Mouse (Mus musculus) NIH3T3 (cell line): ENCODE results near the gene Gigyf2.
A peak's percentile ranks its signal among the peaks of the same experiment; 100 is the strongest.

ENCODE experiments used
- DNase-seq: peaks from one replicate; pipeline ENCODE4 v3.0.0-alpha.2; 2012; ENCODE audit warnings: low read depth

The Gigyf2 gene

DNA sequence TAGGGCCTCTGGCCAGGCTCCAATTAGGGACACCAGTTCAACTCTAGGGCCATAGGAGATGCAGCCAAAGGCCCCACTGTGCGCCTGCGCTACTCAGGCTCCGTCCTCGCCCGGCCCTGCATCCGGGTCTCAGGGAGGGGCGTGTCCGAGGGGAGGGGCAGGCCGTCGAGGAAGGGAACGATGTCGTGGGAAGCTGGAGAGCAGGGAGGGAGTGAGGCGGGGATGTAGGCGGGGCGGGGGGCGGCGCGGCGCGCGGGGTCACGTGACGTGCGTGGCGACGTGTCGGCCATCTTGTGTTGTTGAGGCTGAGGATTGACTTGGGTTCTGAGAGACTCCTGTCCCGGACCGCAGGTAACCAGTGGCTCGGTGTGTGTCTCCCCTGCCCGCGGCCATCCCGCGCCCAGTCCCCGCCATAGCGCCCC is at the start of gene Gigyf2:
Gene Gigyf2, plus strand, starts transcription at position 257 of the 422 bp plus-strand sequence.
- DNase-seq: peak; percentile 99

DNA sequence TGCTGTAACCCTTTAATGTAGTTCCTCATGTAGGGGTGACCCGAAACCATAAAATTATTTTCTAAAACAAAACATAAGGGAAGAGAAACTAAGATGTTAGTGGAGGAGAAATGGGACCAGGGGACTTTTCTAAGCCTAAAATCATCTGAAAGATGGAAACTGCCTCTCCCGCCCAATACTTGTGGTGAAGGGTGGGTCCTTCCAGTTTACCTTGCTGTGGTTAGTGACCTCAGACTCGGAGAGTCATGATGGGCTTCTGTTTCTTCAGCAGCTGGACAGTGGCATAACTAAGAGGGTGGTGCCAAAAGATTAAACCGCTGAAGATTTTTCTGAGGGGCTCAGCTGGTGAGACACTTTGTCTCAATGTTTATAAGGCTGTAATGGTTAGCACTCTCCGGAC is 46.5 kb upstream of the Gigyf2 start:
- DNase-seq: no peak

DNA sequence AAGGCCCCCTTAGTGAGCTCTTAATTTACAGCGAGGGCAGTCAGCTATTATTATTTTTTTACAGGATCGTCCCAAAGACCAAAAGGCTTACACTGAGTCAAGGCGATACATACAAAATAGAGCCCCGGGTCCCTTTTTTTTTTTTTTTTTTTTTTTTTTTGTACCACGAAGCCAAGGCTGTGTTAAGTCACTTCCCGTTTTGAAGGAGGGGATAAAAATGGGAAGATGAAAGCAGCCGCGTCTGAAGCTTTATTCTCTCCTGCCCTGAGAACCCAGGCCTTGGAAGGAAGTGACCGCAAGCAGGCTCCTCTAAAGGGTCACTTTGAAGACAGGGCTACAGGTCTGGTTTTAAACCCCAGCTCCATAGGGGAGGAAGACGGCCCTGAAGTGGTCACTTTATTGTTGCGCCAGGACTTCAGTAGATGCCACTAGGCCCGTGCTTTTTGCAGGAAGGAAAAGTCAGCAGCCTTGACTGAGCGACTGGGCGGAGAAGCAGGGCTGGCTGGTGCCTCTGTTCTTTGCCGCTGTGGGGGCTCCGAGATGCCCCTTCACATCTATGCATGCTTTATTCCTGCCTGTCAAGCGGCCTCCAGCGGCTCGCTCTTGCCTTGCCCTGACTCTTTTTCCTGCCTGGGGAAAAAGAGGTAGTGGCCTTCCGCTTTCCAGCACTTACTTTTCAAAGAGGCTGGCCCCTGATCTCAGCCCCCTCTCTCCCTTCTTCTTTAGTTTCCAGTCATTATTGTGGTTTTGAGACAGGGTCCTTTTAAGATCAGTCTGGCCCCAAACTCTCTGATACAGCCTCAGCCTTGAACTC is 45.0 kb upstream of the Gigyf2 start:
- no peak for DNase-seq

DNA sequence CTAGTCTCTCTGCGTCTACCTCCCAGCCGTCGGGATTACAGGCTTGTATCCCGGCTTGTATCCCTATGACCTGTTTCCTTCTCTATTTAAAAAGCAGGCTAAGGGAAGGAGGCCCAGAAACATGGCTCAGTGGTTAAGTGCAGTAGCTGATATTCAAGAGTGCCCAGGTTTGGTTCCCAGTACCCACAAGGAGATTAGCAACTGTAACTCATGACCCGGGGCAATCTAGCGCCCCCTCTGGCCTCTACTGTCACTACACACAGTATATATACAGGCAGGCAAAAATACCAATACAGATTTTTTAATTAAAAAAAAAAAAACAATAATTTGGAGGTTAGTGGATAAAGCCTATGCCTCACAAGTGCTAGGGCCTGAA is 44.4 kb upstream of the Gigyf2 start:
- no peak for DNase-seq

DNA sequence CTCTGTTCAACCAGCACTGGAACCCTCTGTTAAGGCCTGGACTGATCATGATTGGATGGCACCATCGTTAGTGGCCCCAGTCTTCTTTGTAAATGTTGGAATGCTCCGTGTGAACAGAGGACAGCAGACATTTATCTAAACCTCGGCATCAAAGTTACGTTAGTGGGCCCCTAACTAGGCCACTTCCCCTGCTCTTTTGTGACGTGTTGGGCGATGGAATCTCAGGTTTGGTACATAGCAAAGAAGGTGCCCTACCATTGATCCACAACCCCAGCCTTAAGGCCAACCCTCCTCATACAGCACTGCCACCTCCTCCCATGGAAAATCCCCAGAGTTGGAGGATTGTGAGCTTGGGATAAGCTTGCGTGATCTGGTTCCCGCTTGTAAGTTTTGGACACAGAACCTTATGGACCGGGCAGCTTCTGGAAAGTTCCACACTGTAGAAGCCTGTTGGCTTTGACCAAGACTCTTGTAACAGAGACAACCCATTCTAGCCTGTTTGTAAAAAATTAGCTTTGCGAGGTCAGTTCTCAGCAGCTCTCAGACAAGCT is 43.3 kb upstream of the Gigyf2 start:
- DNase-seq: no peak

DNA sequence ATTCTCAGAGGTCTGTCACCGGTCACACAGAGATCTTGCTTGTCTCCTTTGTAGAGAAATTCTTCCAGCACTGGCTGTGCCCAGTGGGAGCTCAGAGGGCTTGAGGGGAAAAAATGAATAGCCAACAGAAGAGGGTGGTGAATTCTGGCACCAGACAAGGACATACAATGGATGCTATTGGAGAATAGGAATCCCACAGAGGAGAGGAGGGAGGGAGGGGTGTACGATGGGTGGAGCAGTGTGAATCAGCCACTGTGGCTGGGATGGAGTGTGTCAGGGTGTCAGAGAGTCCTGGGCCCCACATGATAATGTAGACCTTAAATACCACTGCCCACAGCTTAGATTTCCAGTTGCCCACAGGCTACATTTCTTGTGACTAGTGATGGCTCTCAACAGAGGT is 39.7 kb upstream of the Gigyf2 start:
- no peak for DNase-seq

DNA sequence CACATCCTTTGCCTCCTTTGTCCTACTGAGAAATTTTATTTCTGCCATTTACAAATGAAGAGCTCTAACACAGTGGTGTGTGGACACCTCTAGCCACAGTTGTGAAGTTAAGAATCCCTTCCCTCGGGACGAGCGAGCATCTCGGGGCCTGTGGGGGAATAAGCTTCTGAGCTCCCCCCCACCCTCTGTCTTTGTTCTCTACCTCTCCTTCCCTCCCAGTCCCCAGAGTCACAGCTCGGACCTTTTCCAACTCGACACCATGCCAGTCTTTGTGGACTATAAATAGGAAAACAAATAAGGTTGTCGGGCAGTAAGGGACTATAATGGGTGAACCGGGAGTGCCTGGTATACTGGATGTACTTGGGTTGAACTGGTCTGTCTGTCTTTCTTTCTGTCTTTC is 35.4 kb upstream of the Gigyf2 start:
- DNase-seq: no peak

DNA sequence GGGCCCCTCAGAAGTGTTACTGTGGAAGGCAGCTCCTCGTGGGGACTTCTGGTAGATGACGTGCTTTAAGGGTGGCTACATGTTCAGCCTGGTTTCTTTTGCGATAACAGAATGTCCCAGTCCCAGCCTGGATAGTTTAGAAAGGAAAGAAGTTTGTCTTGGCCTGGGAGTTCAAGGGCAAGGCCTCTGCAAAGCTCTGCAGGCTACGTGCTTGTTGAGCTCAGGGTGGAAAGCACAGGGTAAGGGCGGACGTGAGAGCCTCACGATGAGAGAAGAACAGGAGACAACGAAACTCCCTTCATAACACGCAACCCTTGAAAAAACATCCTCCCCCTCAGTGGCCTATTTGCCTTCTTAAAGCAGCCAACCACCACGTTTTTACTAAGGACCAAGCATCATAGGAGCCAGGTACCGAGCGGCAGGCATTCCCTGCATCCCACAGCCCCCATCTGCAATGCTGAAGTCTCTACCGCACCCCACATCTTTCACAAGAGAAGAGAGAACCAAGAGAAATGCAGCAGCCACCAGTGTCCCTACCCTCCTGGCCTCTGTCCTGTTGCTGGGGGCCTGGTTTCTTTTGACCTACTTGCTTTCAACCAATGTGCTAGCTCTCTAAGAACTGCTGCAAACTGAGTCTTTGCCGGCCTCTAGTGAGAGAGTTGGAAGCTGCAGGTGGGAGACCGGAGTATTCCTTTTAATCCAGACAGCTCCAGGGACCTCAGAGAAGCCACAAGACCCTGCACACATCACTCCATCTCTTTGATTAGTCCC is 34.2 kb upstream of the Gigyf2 start:
- DNase-seq: peak; percentile 63

DNA sequence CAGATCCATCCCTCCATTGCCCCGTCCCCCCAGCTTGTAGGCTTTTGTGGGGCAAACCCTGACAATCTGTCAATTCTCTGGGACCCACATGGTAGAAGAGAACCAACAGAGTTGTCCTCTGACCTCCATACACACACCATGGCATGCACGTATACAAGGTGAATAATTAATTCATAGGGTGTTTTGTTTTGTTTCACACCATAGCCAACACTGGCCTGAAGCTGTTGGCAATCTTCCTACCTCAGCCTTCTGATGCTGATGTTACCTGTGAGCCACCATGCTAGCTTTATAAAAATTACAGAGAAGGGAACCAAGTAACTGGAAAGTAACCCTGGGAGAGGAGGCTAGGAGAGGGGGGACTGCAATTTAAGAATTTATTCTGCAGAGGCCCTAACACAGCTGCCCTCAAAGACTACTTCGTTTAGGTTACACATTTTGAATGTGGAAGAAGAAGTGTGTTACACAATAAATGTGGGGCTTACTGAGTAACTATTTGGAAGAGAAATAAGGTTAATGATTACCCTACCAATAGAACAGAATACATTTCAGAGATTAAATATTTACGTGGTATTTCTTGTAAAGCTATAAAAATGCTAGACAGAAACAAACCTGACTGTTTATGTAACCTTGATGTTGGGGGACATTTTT is 32.6 kb upstream of the Gigyf2 start:
- DNase-seq: no peak

DNA sequence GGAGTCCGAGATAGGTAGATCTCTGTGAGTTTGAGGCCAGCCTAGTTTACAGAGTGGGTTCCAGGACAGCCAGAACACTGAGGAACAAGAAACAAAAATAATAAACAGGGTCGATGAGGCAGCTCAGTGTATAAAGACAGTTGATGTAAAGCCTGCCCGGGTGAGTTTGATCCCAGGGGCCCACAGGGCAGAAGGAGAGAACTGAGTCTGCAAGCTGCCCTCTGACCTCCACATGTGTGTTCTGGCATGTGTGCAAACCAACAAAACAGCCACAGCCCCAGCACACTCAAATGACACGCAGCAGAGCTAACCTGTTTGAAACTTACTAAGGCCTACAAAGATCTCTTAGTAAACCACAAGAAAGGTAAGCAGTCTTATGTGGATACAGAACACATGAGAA is 31.8 kb upstream of the Gigyf2 start:
- no peak for DNase-seq

DNA sequence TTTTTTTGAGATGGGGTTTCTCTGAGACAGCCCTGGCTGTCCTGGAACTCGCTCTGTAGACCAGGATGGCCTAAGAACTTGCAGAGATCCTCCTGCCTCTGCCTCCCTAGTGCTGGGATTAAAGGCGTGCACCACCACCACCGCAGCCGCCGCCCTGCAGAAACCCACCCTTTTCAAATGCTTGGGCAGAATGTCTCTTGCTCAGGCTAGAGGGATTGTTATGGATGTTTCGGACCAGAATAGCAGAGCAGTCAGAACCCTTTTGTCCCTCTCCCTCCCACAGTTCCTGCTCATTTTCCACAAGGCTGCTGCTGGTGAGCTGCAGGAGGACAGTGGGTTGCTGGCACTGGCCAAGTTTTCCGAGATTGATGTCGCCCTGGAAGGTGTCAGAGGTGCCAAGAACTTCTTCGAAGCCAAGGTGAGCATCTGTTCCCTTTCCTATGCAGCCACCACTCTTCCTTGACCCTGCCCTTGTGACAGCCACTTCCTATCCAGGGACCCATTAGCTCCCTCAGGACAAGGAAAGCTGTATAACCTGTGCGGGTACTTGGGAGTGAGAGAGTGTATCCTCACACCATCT is 29.4 kb upstream of the Gigyf2 start:
- DNase-seq: no peak

DNA sequence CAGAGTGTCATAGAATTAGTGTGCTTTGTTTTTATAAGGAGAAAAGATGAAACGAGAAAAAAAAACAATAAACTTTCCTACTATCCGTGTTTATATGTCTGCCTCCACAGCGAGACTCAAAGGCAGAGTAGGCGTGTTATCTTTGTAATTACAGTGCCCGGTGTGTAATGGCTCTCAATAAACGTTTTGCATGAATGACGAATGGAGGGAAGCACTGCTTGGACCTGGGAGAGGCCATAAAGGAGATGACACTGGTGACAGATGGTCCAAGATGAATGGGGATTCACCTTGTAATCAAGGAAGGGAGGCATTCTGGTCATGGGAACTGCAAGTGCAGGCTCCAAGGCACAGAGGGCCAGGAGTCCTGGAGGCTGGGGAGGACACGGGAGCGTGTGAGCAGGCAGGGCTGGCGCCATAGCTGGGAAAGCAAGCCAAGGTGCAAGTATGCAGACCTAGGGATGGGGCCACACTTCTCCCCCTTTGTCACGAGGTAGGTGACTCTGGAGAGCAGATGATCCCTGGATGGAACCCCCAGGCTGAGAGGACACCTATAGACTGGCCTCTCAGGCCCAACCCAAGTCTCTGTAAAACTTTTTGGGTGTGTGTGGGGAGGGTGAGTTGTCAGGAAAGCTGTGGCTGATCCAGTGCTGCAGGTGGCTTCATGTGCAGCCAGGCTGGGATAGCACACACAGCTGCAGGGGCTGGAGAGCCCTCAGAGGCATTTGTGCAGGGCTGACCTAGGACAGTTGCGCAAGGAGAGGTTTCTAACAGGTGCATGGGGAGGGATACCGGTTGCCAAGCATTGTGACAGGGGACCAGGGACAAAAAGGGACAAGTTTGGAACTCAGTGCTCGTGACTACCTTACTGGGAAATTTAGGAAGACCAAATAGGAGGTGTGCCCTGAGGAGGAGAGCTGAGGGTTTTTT is 26.2 kb upstream of the Gigyf2 start:
- DNase-seq: no peak

DNA sequence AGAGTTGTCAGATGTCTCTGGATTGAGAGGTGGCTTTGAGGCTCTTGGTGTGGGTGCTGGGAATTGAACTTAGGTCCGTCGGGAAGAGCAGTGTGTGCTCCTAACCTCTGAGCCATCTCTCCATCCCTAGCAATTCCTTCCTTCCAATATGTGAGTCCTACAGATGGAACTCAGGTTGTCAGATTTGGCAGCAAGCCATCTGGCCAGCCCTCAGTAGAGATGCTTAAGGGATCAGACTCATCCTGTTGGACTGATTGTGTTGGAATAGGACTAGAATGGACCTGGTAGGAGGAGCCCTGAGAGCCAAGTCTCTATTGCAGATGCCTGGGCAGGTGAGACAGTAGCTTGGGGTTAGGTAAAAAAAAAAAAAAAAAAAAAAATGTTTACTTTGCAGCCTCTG is 24.8 kb upstream of the Gigyf2 start:
- DNase-seq: peak; percentile 19

DNA sequence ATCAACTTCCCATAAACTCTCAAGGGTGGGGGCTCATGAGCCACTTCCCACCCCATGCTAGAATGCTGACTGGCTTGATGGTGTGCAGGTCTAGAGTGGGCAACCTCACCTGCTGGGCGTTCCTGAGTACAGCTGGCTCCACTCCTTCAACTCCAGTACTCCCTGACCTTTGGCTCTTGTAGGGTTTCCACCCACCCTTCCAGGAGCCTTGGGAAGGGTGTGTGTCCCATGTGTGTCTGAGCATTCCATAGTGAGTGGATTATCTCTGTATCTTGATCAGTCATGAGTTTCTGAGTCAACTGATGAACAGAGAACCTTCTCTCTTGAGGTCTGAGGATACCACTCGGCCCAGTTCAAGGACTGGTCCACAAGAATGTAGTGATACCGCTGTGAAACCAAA is 17.8 kb upstream of the Gigyf2 start:
- DNase-seq: no peak

DNA sequence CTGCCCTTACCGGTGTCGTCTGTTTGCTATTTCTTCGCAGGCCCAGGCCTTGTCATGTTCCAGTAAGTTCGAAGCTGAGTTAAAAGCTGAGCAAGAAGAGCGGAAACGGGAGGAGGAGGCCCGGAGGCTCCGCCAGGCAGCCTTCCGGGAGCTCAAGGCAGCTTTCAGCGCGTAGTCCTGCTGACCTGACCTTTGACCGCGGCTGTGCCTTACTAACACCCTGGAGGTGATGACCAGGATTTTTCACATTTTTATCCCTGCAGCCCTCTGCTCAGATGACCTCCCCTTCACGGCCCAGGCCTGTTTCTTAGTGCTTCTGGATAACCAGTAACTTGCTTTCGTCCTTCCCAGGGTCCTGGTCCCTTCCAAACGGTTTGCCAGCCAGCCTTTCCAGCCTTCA is 17.2 kb upstream of the Gigyf2 start:
- no peak for DNase-seq

DNA sequence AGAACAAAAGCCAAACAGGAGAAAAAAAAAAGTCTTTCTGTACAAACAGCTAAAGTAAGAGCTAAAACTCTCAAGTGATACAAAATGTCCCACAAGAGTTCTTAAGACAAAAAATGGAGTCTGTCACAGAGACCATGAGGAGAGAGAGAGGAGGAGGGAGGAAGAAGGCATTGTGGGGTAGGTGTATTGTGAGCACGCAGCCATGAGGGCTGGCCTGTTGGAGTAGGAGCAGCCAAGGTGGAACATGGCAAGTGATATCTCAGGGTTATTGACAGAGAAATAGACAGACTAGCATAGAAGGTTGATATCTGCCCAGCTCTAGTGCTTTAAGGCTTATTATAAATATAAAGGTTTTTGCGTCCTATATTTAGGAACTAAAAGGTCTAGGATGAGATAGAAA is 14.1 kb upstream of the Gigyf2 start:
- no peak for DNase-seq

DNA sequence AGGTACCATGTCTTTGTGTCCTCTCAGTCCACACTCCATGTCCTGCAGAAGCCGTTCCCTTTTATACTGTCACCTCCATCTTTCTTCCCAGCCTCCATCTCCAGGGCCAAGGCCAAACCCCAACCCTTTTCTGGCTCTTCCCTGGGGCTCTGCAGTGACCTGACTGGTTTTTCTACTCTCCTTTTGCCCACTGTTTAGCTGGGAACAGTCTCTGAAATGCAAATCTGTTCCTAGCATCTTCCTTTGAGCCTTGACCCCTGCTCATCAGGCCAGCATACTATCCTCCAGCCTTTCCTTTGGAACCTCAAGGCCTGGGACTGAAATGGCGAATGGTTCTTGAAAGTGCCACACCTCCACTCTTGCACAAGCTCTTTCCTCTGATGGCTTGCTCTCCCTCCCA is 13.7 kb upstream of the Gigyf2 start:
- DNase-seq: no peak

DNA sequence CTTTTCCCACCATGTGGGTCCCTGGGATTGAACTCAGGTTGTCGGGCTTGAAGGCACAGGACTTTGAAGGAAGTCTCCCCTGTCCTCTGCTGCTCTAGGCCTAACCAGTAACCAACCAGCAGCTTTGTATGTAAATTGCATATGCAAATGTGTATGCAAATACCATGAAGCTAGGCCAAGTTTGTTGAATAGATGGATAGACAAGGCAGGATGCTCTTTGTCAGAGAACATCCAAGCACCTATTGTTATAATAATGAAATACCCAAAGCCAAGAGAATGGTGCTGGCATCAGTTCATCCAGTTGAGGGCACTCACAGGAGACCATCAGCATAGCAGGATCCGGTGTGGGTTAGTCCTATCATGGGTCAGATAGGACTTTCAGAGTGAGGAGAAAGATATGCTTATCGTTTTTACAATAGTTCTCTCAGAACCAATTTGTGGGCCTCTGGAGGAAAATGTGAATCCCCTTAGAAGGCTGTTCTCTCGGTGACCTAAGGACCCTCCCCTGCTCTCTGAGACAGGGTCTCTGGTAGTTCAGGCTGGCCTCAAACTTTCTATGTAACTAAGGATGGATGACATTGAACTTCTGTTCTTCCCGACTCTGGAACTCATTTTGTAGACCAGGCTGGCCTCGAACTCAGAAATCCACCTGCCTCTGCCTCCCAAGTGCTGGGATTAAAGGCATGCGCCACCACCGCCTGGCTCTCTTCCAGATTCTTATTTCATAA is 12.8 kb upstream of the Gigyf2 start:
- DNase-seq: no peak

DNA sequence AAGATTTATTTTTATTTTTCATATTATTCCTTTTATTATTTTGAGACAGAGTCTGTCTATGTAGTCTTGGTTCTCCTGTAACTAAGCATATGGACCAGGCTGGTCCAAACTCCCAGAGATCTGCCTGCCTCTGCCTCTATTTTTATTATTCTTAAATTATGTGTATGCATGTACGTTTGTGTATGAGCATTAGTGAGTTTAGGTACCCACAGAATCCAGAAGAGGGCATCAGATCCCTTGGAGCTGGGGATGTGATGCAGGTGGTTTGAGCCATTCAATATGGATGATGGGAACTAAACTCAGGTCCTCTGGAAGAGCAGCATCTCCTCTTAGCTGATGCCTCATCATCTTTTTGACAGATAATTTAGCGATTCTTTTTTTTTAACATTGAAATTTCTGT is 11.4 kb upstream of the Gigyf2 start:
- no peak for DNase-seq

DNA sequence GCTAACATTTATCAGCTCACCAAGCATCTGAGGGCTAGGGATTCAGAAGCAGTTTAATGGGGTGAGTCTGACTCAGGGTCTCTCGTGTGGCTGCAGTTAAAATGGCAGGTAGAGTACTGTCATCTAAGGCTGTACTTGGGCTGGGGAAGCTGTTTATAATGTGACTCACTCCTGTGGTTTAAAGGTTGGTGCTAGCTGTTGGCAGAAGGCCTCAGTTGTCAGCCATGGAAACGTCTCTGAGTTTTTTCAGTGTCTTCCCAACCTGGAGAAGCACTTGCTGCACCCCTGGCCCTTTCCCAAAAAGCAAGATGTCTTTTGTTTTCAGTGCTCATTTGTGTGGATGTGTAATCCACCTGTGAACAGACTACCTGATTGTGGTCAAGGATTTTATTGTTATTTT is 10.9 kb upstream of the Gigyf2 start:
- DNase-seq: peak; percentile 68

DNA sequence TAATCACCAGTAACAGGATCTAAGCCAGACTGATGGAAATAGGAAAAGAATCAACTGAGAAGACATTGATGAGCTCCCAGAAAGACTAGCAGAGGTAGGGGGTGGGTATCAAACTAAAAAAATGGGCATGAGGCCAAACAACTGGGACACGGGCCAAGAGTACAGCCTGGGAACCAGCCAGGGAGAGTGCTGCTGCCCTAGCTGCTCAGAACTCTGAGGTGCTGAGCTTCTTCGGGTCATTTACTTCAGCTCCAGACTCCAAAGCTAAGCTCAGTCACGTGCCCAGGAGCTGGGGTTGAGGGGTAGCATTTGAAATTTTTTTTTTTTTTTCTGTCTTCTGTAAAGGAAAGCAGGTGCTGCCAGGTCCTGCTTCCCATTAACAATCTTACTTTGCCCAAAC is 10.1 kb upstream of the Gigyf2 start:
- DNase-seq: peak; percentile 73
